In the genomic region with DNA sequence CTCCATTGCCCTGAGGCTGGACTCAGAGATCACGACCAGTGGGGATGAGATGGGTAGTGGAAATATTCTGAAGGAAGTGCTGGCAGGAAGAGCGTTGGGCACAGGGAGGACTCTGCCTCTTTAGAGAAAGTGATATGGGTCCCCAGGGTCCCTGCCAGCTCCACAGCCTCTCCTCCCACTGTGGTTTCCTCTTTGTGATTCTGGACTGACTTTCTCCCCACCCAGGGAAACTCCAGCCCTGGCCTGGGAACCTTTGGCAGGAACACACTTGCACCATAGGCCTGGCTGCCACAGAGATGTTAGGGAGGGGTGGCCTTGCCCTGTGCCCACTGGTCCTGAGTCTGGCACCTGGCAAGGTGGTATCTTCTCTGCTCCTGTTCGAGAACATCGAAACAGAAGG, we compare ENCODE assay signal across 26 mouse cellular contexts. TPM values are rescaled to one million over a fixed set of nuclear protein-coding genes. Genes with fewer than 3 reads are reported as not detected.
DNase-seq lines count a peak whose midpoint lies in the region; ATAC-seq lines count a peak whose summit lies in the region.
"Had no signal": no experiment of that assay in that cellular context is flagged by ENCODE, and none has a peak within 500 bp of the region (broad histone marks: within the 10 kb centered on the region; RNA-seq: fewer than 3 reads in every experiment).

No protein-coding gene starts in this region.

- no peaks in the 10 kb centered on the region for H3K27me3 ChIP-seq in limb, embryonic 15.5 days
- no peaks in the 10 kb centered on the region for H3K27me3 ChIP-seq in limb, embryonic 10.5 days (ENCODE audit: low read depth, poor library complexity, severe bottlenecking)
- H3K27me3 ChIP-seq in embryonic facial prominence, embryonic 14.5 days (replicated peaks; ENCODE audit: control insufficient read depth, insufficient read depth, low read length), result no peaks in the 10 kb centered on the region
- H3K27me3 ChIP-seq: forebrain, embryonic 13.5 days; midbrain, embryonic 15.5 days; neural tube, embryonic 15.5 days had no signal

- no peaks in the 10 kb centered on the region for H3K9me3 ChIP-seq in limb, embryonic 15.5 days
- no peaks in the 10 kb centered on the region for H3K9me3 ChIP-seq in limb, embryonic 10.5 days (replicated peaks)
- no peaks in the 10 kb centered on the region for H3K9me3 ChIP-seq in embryonic facial prominence, embryonic 14.5 days (ENCODE audit: control insufficient read depth, low read length)
- H3K9me3 ChIP-seq: forebrain, embryonic 13.5 days; heart, embryonic 15.5 days; midbrain, embryonic 10.5 days; midbrain, embryonic 15.5 days; neural tube, embryonic 15.5 days had no signal

- H3K36me3 ChIP-seq in limb, embryonic 15.5 days, result no peaks in the 10 kb centered on the region
- no peaks in the 10 kb centered on the region for H3K36me3 ChIP-seq in limb, embryonic 10.5 days
- H3K36me3 ChIP-seq in embryonic facial prominence, embryonic 14.5 days (ENCODE audit: control insufficient read depth, insufficient read depth, low read length), result no peaks in the 10 kb centered on the region
- H3K36me3 ChIP-seq: heart, embryonic 15.5 days; midbrain, embryonic 10.5 days; midbrain, embryonic 15.5 days; neural tube, embryonic 15.5 days had no signal

- H3K4me3 ChIP-seq in limb, embryonic 15.5 days, result no peak overlapping the region
- H3K4me3 ChIP-seq in limb, embryonic 10.5 days, result no peak overlapping the region
- H3K4me3 ChIP-seq in embryonic facial prominence, embryonic 14.5 days (ENCODE audit: low read depth, low read length), result no peak overlapping the region
- H3K4me3 ChIP-seq: forebrain, embryonic 13.5 days; heart, embryonic 15.5 days; layer of hippocampus, adult 2 months; midbrain, embryonic 10.5 days; midbrain, embryonic 15.5 days; neural tube, embryonic 15.5 days had no signal

- intact Hi-C loops in heart, postnatal 14 days (cut with DNase I), result no loop called here

- DNase-seq in heart, adult 11 months, result peak; percentile 97
- DNase-seq in heart, postnatal 14 days, result no peak
- no peak for DNase-seq in limb, embryonic 10.5 days (ENCODE audit: low spot score)
- no peak for DNase-seq in embryonic facial prominence, embryonic 14.5 days (ENCODE audit: low spot score)
- no peak for DNase-seq in layer of hippocampus, adult 9-10 months (ENCODE audit: low spot score)
- DNase-seq: B cell, adult 2 months; cerebellum, adult 11 months; cerebellum, adult 9-10 months; embryo, embryonic 11 days; gastrocnemius, postnatal 25 days; liver; lung, postnatal 4 days; retina, postnatal 1 day; right cerebral cortex, postnatal 14 days; thymus, postnatal 14 days had no signal

- WGBS in limb, embryonic 15.5 days, result 67% methylated on average over 4 of the region's 4 CpGs
- WGBS in limb, embryonic 10.5 days, result 81% methylated on average over 4 of the region's 4 CpGs
- WGBS in embryonic facial prominence, embryonic 14.5 days, result 64% methylated on average over 4 of the region's 4 CpGs

- H3K27ac ChIP-seq in limb, embryonic 15.5 days, result no peak overlapping the region
- no peak overlapping the region for H3K27ac ChIP-seq in limb, embryonic 10.5 days
- H3K27ac ChIP-seq in embryonic facial prominence, embryonic 14.5 days (replicated peaks; ENCODE audit: low read depth, low read length), result no peak overlapping the region
- H3K27ac ChIP-seq: forebrain, embryonic 13.5 days; heart, embryonic 15.5 days; hindbrain, embryonic 14.5 days; layer of hippocampus, adult 2 months; liver, embryonic 14.5 days; midbrain, embryonic 10.5 days; midbrain, embryonic 15.5 days; neural tube, embryonic 15.5 days had no signal

- ATAC-seq in limb, embryonic 15.5 days (ENCODE audit: insufficient number of reproducible peaks, low FRiP score, low TSS enrichment, low read depth), result 0 out of 2 replicates have a peak, but pooled peaks have one; percentile 16
- ATAC-seq in common myeloid progenitor, adult 5-6 weeks (replicated peaks; ENCODE audit: low read depth, poor library complexity, severe bottlenecking), result peak; percentile 59
- ATAC-seq in embryonic facial prominence, embryonic 14.5 days (ENCODE audit: low read depth), result peak; percentile 37; the same call in 1 of the 2 replicates
- ATAC-seq: forebrain, embryonic 13.5 days; midbrain, embryonic 15.5 days had no signal

- no peak overlapping the region for H3K9ac ChIP-seq in limb, embryonic 15.5 days
- H3K9ac ChIP-seq in embryonic facial prominence, embryonic 14.5 days (ENCODE audit: low read depth, low read length), result no peak overlapping the region
- H3K9ac ChIP-seq: forebrain, embryonic 13.5 days; heart, embryonic 15.5 days; hindbrain, embryonic 14.5 days; liver, embryonic 14.5 days; lung, embryonic 14.5 days; midbrain, embryonic 15.5 days; neural tube, embryonic 15.5 days had no signal

- no peak overlapping the region for H3K4me2 ChIP-seq in limb, embryonic 15.5 days
- no peak overlapping the region for H3K4me2 ChIP-seq in embryonic facial prominence, embryonic 14.5 days (ENCODE audit: low read depth, low read length)
- H3K4me2 ChIP-seq: forebrain, embryonic 13.5 days; heart, embryonic 15.5 days; hindbrain, embryonic 14.5 days; lung, embryonic 14.5 days; midbrain, embryonic 15.5 days; neural tube, embryonic 15.5 days had no signal

- peaks cover 31% of the 10 kb centered on the region for H3K4me1 ChIP-seq in limb, embryonic 15.5 days
- peaks cover 18% of the 10 kb centered on the region for H3K4me1 ChIP-seq in limb, embryonic 10.5 days
- H3K4me1 ChIP-seq in embryonic facial prominence, embryonic 14.5 days (ENCODE audit: control insufficient read depth, insufficient read depth, low read length), result peaks cover 20% of the 10 kb centered on the region

RNA-seq across cellular contexts. Expression of a gene that starts 39.6 kb away (rescaled TPM):
- total RNA-seq in heart, postnatal 14 days (2021), result 100 to 1,000 TPM; 380 to 389 TPM
- 38.7 and 42.1 TPM in 2 replicates for polyA plus RNA-seq in limb, embryonic 15.5 days (2015; fragmentation: Nextera tagmentation; extraction: Ambion mirVana)
- polyA plus RNA-seq in limb, embryonic 10.5 days (2016; fragmentation: Nextera tagmentation; extraction: Ambion mirVana), result 19.9 and 20.3 TPM in 2 replicates
- 84.9 and 97.8 TPM in 2 replicates for total RNA-seq in common myeloid progenitor, adult 5-6 weeks (2017)
- polyA plus RNA-seq in embryonic facial prominence, embryonic 14.5 days (2014; fragmentation: Nextera tagmentation; extraction: Ambion mirVana), result 27.2 and 30.5 TPM in 2 replicates

RNA-seq across cellular contexts. Expression of a gene that starts 55.0 kb away (rescaled TPM):
- total RNA-seq in heart, postnatal 14 days (2021), result 1 to 10 TPM; 7.0 to 8.2 TPM
- 18.5 and 18.9 TPM in 2 replicates for polyA plus RNA-seq in limb, embryonic 15.5 days (2015; fragmentation: Nextera tagmentation; extraction: Ambion mirVana)
- polyA plus RNA-seq in limb, embryonic 10.5 days (2016; fragmentation: Nextera tagmentation; extraction: Ambion mirVana), result 35.0 and 38.6 TPM in 2 replicates
- total RNA-seq in common myeloid progenitor, adult 5-6 weeks (2017), result 29.2 and 32.2 TPM in 2 replicates
- polyA plus RNA-seq in embryonic facial prominence, embryonic 14.5 days (2014; fragmentation: Nextera tagmentation; extraction: Ambion mirVana), result 16.0 and 17.2 TPM in 2 replicates
